Mouse (Mus musculus): Measurements from ENCODE around the gene Ephb1. TPM values are rescaled to one million over a fixed set of nuclear protein-coding genes. Genes with fewer than 3 reads are reported as not detected.

Ephb1 gene
- polyA plus RNA-seq, 1 experiment: not detected

GRCm38 (mm10) chr9:102194063-102194462 lies 160.4 kb downstream of the Ephb1 start:
- Histone ChIP-seq H3K27ac (replicated peaks; ENCODE audit: low read depth, low read length) (no peak overlapping the region), H3K4me1 (ENCODE audit: control insufficient read depth, insufficient read depth, insufficient read length, low read length) (peaks cover 8% of the 10 kb centered on the region), H3K4me3 (ENCODE audit: insufficient read depth, low read depth, low read length) (no peak overlapping the region)

DNA sequence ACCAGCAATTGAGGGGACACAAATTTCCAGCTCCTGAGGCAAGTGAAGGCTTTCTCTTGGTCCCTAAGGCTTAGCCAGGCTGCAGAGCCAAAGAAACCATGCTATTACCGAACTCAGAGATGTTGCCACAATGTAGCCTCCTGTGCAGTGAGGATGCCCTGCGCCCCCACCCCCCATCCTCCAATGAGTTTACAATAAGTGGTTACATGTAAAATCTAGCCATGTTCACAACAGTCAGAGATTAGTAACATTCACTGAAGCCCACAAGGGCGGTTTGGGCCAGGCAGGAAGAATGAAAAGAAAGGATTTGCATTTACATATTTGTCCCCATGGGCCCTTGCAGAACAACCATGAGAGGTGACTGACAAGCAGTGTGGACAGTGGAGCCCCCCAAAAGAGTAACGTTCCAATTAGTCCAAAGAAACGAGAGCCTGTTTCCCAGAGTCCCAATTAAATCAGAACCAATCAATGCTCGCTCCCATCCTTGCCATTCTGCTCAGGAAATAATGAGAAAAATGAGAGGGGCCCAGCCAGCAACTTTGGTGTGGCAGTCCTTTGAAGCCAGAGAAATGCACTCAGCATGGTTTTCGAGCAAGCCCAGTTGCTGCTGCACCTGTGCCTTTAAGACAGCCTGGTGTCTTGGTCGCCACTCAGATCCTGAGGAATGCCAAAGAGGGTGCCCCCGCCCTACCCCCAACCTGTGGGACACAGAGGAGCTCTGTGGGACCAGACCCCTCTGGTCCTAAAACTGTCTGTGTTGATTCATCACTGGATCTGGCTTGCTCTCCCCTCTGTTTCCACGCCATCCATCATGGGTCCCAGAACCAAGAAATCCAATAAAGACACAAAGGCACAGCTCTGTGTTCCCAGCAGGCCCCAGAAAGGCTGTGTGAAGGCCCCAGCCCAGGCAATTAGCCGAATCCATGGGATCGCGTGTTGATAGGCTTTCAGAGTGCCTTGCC lies 161.5 kb downstream of the Ephb1 start:
- peaks cover 8% of the 10 kb centered on the region for H3K4me1 ChIP-seq (ENCODE audit: control insufficient read depth, insufficient read depth, insufficient read length, low read length)
- H3K27ac ChIP-seq (replicated peaks; ENCODE audit: low read depth, low read length): no peak overlapping the region
- no peak overlapping the region for H3K4me3 ChIP-seq (ENCODE audit: insufficient read depth, low read depth, low read length)

- H3K4me3 ChIP-seq (ENCODE audit: insufficient read depth, low read depth, low read length): no peak overlapping the region
- no peak overlapping the region for H3K27ac ChIP-seq (replicated peaks; ENCODE audit: low read depth, low read length)
- H3K4me1 ChIP-seq (ENCODE audit: control insufficient read depth, insufficient read depth, insufficient read length, low read length): peaks cover 8% of the 10 kb centered on the region
These were observed 164.4 kb downstream of the Ephb1 start for GRCm38 (mm10) chr9:102190058-102190457.

DNA sequence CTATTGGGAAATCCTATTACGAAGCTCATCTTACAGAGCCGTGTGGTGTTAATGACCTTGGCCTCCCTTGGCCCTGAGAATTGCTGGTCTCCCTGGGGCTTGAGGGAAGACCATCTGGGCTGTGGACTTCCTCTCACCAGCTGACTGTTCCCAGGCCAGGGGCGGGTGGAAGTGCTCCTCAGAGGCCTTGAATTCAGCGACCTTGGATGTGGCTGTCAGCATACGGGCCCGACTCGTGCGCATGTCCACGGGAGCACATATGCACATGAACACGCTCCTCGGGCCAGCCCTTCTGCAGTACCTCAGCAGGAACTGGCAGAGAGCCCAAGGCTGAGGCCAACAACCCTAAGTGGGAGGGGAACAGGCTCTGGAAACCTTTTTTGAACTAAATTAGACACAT lies 165.1 kb downstream of the Ephb1 start:
- Histone ChIP-seq H3K27ac (replicated peaks; ENCODE audit: low read depth, low read length) (no peak overlapping the region), H3K4me3 (ENCODE audit: insufficient read depth, low read depth, low read length) (no peak overlapping the region), H3K4me1 (ENCODE audit: control insufficient read depth, insufficient read depth, insufficient read length, low read length) (peaks cover 8% of the 10 kb centered on the region)

DNA sequence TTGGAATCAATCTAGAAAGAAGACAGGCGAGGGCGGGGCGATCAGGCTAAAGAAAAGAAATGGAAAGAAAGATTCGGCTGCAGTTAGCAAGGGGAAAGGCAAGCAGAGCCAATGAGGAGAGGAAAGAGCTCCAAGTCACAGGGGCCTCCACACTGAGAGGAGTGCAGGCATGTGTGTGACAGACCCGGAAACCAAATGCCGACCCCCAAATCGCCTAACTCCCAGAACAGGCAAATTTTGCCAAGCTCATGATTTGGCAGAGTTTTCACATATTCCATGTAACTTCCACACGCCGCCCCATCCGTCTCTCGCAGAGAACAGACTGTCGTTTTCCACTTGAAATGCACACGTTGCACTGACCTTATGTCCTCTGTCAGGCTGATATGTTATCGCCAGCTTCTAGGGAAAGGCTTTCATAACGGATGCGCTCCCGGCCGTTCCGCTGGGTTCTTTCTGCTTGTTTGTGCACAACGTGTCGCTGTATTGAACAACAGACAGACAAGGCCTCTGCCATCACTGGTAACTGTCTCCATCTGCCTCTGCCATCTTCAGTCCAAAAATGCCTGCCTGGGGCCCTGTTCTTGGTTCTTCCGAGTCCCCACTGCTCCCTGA lies 170.7 kb downstream of the Ephb1 start:
- Histone ChIP-seq H3K27ac (replicated peaks; ENCODE audit: low read depth, low read length) (no peak overlapping the region), H3K4me3 (ENCODE audit: insufficient read depth, low read depth, low read length) (no peak overlapping the region), H3K4me1 (ENCODE audit: control insufficient read depth, insufficient read depth, insufficient read length, low read length) (no peaks in the 10 kb centered on the region)

DNA sequence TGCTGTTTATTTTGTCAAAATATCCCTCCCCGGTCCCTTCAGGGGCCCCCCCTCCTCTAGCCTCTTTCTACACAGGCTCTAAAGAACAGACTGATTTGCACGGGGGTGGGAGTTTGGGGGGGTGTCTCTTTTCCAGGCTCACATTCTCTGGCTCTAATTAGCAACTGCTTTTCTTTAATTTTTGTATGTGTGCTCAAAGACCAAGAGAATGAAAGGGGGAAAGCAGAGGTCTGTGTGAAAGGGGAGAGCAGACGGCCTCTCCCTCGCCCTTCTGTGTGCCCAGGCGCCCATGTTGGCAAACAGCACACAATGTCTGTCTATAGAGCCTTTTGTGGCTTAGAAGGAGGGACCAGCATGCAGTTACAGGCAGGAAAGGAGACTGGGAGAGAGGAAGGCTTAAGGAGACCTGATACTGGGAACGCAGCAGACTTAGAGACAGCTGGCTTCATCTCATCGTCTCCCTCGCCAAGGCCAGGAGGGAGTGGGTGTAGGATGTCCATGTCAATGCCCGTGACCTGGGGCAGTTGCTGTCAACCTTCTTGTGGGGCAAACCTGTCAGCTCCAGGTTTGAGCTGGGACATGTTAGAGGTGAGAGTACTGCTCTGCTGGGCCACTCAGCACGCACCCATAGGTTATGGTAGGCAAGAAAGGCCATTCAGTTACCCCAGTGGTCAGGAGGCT lies 172.5 kb downstream of the Ephb1 start:
- Histone ChIP-seq H3K4me3 (ENCODE audit: insufficient read depth, low read depth, low read length) (no peak overlapping the region), H3K4me1 (ENCODE audit: control insufficient read depth, insufficient read depth, insufficient read length, low read length) (no peaks in the 10 kb centered on the region), H3K27ac (replicated peaks; ENCODE audit: low read depth, low read length) (no peak overlapping the region)

DNA sequence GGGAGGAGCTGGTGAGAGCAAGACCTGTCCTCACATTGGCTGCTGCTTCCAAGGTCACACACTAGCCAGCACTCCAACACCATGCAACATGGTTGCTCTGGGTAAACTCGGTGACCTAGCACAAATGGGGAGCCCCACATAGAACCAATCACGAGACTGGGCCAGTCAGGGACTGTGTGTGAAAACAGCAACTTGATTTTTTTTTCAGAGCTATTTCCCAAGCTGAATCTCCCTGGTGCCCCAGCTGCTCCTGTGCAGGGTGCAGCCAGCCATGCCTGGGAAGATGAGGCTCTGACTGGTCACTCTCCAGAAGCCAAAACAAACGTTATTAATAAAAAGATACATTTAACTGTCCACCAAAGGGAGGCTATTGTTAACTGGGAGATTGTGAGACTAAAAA lies 173.2 kb downstream of the Ephb1 start:
- H3K4me3 ChIP-seq (ENCODE audit: insufficient read depth, low read depth, low read length): no peak overlapping the region
- no peaks in the 10 kb centered on the region for H3K4me1 ChIP-seq (ENCODE audit: control insufficient read depth, insufficient read depth, insufficient read length, low read length)
- no peak overlapping the region for H3K27ac ChIP-seq (replicated peaks; ENCODE audit: low read depth, low read length)

GRCm38 (mm10) chr9:102180486-102180885 lies 174.0 kb downstream of the Ephb1 start:
- Histone ChIP-seq H3K27ac (replicated peaks; ENCODE audit: low read depth, low read length) (no peak overlapping the region), H3K4me3 (ENCODE audit: insufficient read depth, low read depth, low read length) (no peak overlapping the region), H3K4me1 (ENCODE audit: control insufficient read depth, insufficient read depth, insufficient read length, low read length) (no peaks in the 10 kb centered on the region)

DNA sequence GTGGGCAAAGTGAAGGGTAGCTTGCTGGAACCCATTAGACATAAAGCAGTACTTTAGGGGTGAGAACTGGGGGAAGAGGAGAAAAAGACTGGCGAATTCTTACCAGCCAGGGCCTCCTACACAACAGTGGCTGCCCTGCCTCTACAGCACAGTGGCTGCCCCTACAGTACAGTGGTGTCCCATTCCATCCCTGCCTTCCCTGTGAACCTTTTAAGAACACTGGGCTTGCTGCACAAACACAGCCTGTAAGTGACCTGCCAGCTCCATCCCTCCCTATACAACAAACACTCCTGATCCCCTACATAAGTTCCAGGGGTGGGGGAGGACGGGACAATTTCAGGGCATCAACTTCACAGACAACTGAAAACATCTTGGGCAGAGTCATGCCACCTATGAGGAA lies 174.4 kb downstream of the Ephb1 start:
- no peaks in the 10 kb centered on the region for H3K4me1 ChIP-seq (ENCODE audit: control insufficient read depth, insufficient read depth, insufficient read length, low read length)
- no peak overlapping the region for H3K4me3 ChIP-seq (ENCODE audit: insufficient read depth, low read depth, low read length)

GRCm38 (mm10) chr9:102169706-102170105 lies 184.8 kb downstream of the Ephb1 start:
- H3K4me1 ChIP-seq (ENCODE audit: control insufficient read depth, insufficient read depth, insufficient read length, low read length): no peaks in the 10 kb centered on the region
- H3K27ac ChIP-seq (replicated peaks; ENCODE audit: low read depth, low read length): no peak overlapping the region
- H3K4me3 ChIP-seq (ENCODE audit: insufficient read depth, low read depth, low read length): no peak overlapping the region

More for the DNA sequence above, 174.4 kb downstream of the Ephb1 start:
- H3K27ac ChIP-seq (replicated peaks; ENCODE audit: low read depth, low read length): no peak overlapping the region

- Histone ChIP-seq H3K4me1 (ENCODE audit: control insufficient read depth, insufficient read depth, insufficient read length, low read length) (no peaks in the 10 kb centered on the region), H3K4me3 (ENCODE audit: insufficient read depth, low read depth, low read length) (no peak overlapping the region), H3K27ac (replicated peaks; ENCODE audit: low read depth, low read length) (no peak overlapping the region)
These were observed 198.6 kb downstream of the Ephb1 start for GRCm38 (mm10) chr9:102155876-102156275.

- no peak overlapping the region for H3K27ac ChIP-seq (replicated peaks; ENCODE audit: low read depth, low read length)
- H3K4me1 ChIP-seq (ENCODE audit: control insufficient read depth, insufficient read depth, insufficient read length, low read length): no peaks in the 10 kb centered on the region
- H3K4me3 ChIP-seq (ENCODE audit: insufficient read depth, low read depth, low read length): no peak overlapping the region
These were observed 215.3 kb downstream of the Ephb1 start for GRCm38 (mm10) chr9:102139181-102139580.

DNA sequence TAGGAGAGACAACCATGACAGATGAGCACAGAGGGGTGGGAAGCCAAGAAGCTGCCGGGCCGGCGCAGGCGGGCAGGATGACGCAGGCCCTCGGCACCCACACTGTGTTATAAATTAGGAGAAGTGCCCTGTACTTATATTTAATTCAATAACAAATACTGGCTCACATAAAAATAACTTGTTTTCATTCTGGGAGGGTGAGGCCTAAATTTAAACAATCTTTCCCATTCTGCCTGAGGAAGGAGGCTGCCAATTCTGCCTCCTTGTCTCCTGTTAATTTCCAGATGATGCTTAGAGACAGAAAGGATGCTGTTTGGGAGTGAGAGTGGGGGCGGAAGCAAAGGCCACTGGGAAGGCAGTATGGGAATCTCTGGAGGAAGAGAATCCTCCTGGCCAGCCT lies 215.8 kb downstream of the Ephb1 start:
- no peaks in the 10 kb centered on the region for H3K4me1 ChIP-seq (ENCODE audit: control insufficient read depth, insufficient read depth, insufficient read length, low read length)
- no peak overlapping the region for H3K4me3 ChIP-seq (ENCODE audit: insufficient read depth, low read depth, low read length)
- no peak overlapping the region for H3K27ac ChIP-seq (replicated peaks; ENCODE audit: low read depth, low read length)

GRCm38 (mm10) chr9:102138187-102138586 lies 216.3 kb downstream of the Ephb1 start:
- Histone ChIP-seq H3K4me1 (ENCODE audit: control insufficient read depth, insufficient read depth, insufficient read length, low read length) (no peaks in the 10 kb centered on the region), H3K27ac (replicated peaks; ENCODE audit: low read depth, low read length) (no peak overlapping the region), H3K4me3 (ENCODE audit: insufficient read depth, low read depth, low read length) (no peak overlapping the region)

DNA sequence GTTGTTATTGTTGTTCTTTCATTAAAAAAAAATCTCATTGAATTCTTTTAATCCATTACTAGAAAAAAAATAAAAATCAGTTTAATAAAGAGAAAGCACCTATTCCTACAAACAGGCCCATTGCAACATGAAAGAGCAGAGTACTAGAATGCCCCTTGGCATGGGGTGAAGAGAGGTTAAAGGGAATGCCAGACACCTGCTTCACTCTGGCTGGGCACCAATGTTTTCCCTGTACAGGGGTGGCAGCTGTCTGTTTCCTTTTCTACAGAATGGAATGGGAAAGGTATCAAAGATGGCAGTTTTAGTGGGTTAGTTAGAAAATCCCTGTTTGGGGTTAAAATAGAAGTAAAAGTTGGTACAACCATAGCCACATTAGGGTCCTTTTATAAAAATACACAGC lies 224.0 kb downstream of the Ephb1 start:
- Histone ChIP-seq H3K27ac (replicated peaks; ENCODE audit: low read depth, low read length) (no peak overlapping the region), H3K4me3 (ENCODE audit: insufficient read depth, low read depth, low read length) (no peak overlapping the region), H3K4me1 (ENCODE audit: control insufficient read depth, insufficient read depth, insufficient read length, low read length) (no peaks in the 10 kb centered on the region)

Data from brown adipose tissue, adult 24 weeks (tissue).